Mouse (Mus musculus): Measurements from ENCODE around the gene Spesp1.

Spesp1 gene

GRCm38 (mm10) chr9:62281991-62282390 is at the start of gene Spesp1:
Gene Spesp1 (minus strand): TSS chr9:62282208.
- DNase-seq (ENCODE audit: low read depth) = no peak

GRCm38 (mm10) chr9:62325965-62326364 is 44.0 kb upstream of the Spesp1 start:
- DNase-seq (ENCODE audit: low read depth) = no peak

- DNase-seq (ENCODE audit: low read depth) = no peak
Observed at GRCm38 (mm10) chr9:62323816-62324215, 41.8 kb upstream of the Spesp1 start.

- no peak for DNase-seq (ENCODE audit: low read depth)
Observed at GRCm38 (mm10) chr9:62318729-62319128, 36.7 kb upstream of the Spesp1 start.

DNA sequence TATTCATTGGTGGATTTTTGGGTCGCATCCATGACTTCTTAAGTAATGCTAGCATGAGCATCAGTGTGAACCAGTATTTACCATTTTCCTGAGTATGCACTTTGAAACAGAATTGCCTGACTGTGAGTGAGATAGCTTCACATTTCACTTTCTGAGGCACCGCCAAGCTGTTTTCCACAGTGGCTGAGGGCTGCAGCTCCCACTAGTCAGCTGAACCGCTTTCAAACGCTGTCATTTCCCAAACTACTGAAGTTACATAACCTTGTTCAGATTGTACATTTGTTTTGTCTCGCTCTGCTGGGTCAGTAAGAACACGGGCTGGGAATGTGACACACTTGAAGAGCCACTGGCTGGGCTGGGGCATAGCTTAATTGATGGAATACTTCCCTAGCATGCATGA is 33.5 kb upstream of the Spesp1 start:
- no peak for DNase-seq (ENCODE audit: low read depth)

- DNase-seq (ENCODE audit: low read depth) = no peak
Observed at GRCm38 (mm10) chr9:62296891-62297290, 14.9 kb upstream of the Spesp1 start.

DNA sequence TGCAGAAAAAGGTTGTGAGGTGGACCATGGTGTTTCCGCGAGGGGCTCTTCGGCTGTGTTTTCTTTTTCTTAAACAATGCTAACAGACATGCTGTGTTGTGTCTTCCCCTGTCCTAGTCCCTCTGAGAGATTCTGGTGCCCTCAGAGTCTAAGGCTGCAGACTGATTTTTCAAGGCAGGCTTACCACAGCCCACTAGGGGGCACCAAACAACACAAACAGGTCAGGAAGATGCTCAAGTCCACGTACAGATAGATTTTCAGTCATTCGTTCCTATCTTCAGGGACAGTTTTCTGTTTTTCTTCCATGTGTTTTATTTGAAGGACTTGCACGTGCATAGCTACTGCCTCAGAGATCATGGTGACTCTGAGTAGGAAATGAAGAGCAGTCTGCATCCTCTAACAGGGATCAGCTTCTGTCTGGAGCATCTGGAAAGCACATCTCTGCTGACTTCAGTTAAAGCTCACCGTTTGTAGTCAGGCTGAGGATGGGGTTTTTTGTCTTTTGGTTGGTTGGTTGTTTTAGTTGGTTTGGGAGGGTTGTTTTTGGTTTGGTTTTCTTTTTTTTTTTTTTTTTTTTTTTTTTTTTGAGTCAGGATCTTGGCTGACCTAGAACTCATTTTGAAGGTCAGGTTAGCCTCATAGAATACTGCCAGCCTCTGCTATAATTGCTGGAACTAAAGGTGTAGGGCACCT is 13.1 kb upstream of the Spesp1 start:
- DNase-seq (ENCODE audit: low read depth) = peak; percentile 88

DNA sequence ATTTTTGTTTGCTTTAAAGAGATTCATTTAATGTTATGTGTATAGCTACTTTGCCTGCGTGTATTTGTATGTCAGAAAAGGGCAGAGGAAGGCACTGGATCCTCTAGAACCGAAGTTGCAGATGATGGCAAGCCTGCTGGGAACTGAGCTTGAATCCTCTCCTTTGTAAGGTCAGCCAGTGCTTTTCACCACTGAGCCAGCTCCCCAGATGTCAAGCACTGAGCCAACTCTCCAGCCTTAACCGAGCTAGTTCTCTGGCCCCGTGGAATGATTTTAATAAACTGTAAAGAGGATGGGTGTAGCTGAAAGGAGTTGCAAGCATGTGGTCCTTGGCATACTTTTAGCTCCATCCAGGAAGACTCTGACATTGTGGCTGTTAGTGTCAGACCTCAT is 5.6 kb upstream of the Spesp1 start:
- no peak for DNase-seq (ENCODE audit: low read depth)

DNA sequence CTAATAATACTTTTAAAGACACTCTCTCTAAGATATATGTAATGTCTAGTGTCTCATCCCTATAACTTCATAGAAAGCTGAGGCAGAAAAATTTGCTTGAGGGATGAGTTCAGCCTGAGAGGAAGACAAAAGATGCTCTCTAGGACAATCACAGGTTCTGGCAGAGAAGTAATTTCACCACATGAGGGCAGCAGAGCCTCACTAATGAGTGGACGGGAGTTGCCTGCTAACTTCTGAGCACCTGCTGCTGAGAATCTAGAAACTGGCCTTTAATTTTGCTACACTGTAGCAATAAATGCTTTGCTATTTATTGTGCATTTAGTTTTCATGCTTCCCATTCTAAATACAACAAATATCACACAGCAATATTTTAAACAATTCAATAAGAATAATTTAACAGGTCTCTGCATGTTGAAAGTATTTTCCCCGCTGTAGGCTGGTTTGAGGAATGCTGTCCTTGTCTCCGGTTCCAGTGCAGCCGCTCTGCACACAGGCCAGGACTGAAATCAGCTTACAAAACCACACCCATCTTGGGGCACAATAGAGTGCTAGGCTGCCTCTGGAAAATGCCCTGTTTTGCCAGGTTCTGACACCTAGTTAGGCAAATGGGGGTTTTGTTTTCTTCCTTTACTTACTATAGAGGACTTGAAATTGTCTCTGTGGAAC is 5.1 kb upstream of the Spesp1 start:
- peak; percentile 82 for DNase-seq (ENCODE audit: low read depth)

- DNase-seq (ENCODE audit: low read depth) = peak; percentile 48
Observed at GRCm38 (mm10) chr9:62284266-62284665, 2.3 kb upstream of the Spesp1 start.

- no peak for DNase-seq (ENCODE audit: low read depth)
Observed at GRCm38 (mm10) chr9:62276899-62277298, 5.1 kb downstream of the Spesp1 start.

DNA sequence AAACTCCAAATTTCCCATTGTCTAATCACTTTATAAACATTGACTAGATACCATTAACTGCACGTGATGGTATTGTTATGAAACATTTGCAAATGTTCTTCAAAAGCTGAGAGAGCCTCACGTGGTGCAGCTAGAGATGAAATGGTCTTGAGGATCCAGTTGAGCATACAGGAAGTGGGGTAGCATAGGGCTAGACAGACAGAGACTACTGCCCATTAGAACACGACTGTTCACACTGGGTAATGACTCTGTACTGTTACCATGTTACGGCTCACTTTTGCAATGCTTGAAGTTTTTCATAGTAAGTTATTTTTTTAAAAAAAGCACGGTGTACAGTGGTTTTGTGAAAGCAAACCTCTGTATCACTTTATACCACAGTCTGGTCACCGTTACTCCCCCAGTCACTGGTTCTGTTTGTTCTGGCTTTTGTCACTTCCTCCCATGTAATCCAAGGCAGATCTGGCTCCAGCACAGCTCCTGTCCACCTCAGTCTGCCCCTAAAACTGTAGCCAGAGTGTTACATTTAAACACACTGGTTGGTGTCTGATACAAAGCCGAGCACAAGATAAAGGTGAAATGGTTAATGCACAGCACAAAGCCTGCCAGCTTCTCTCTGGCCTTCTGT is 11.1 kb downstream of the Spesp1 start:
- DNase-seq (ENCODE audit: low read depth) = no peak

DNA sequence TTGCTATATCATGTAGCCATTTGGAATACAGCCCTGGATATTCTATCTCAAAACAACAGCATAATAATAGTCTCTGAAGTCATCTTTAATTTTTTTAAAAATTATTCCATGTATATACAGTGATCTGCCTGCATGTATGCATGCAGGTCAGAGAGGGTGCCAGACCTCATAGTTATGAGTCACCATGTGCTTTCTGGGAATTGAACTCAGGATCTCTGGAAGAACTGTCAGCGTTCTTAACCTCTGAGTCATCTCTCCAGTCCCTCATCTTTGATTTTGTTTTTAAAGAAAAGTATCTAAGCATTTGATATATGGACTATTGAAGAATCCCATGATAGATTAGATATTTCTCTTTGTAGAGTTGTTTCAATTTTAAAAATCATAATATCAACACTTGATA is 12.8 kb downstream of the Spesp1 start:
- peak; percentile 57 for DNase-seq (ENCODE audit: low read depth)

GRCm38 (mm10) chr9:62265278-62265677 is 16.7 kb downstream of the Spesp1 start:
- DNase-seq (ENCODE audit: low read depth) = no peak

DNA sequence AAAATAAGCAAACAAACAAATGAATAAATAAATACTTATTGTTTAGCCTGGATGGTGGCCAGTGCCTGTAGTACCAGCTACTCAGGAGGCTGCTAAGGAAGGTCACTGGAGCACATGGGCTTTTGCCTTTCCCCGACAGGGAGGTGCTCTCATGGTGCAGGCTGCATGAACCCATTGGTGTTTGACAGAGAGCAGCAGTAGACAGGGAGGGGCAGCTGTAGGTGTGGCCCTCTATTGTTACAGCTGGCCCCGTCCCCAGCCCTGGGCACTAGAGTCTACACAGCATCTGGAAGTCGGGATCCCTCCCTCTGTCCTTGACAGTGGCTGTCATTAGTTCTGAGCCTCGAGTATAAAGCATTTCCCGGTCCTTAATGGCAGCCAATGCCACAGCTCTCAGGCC is 18.4 kb downstream of the Spesp1 start:
- no peak for DNase-seq (ENCODE audit: low read depth)

- DNase-seq (ENCODE audit: low read depth) = no peak
Observed at GRCm38 (mm10) chr9:62261406-62261805, 20.6 kb downstream of the Spesp1 start.

GRCm38 (mm10) chr9:62261006-62261405 is 21.0 kb downstream of the Spesp1 start:
- DNase-seq (ENCODE audit: low read depth) = no peak

- no peak for DNase-seq (ENCODE audit: low read depth)
Observed at GRCm38 (mm10) chr9:62258005-62258404, 24.0 kb downstream of the Spesp1 start.

GRCm38 (mm10) chr9:62255896-62256576 is 26.0 kb downstream of the Spesp1 start:
- DNase-seq (ENCODE audit: low read depth) = no peak

DNA sequence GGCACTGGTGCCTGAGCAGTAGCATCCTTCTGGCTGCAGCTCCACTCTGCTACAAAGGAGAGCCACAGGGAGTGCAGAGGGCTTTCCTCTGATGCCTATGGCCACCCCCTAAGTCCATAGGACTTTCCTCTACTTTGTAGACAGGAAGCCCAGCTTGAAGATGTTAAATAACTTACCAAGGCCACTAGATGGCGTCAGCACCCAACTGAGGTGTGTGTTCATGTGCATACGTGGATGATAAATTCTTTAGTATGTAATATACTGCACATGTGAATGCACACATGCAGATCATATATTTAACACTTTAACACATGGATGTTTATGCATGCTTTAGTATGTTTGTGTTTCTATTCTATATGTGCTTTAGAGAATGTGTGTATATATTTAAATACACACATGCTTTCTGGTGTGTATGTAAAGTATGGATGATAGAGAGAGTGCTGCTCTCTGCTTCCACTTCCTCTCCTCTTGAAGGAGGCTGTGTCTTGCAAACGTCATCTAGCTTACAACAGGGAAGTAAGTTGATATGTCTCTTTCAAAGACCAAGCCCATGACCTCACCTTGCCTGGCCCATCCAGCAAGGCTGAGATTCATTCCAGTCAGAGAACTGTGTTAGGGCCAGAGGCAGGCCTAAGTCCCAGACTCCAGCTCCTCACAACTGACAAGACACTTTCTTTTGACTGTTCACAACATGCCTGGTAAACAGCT is 28.1 kb downstream of the Spesp1 start:
- peak; percentile 50 for DNase-seq (ENCODE audit: low read depth)

- DNase-seq (ENCODE audit: low read depth) = no peak
Observed at GRCm38 (mm10) chr9:62250296-62250695, 31.7 kb downstream of the Spesp1 start.

- no peak for DNase-seq (ENCODE audit: low read depth)
Observed at GRCm38 (mm10) chr9:62246380-62246942, 35.5 kb downstream of the Spesp1 start.

Measured in NIH3T3 (cell line).